Mouse (Mus musculus) frontal cortex, postnatal 10 days (tissue): Measurements from ENCODE around the gene Gvin1.
"Not testable (repeated sequence)": the region's sequence is repeated elsewhere in the genome, so short reads cannot be mapped to it uniquely, and the experiment has no call there.

Experiments used
- DNase-seq, 2 experiments: peaks; one replicate each; pipeline ENCODE4 v3.0.0; 2022; ENCODE audit warnings: low spot score in 2 of 2, mixed read lengths in 1 of 2

The Gvin1 gene

DNA sequence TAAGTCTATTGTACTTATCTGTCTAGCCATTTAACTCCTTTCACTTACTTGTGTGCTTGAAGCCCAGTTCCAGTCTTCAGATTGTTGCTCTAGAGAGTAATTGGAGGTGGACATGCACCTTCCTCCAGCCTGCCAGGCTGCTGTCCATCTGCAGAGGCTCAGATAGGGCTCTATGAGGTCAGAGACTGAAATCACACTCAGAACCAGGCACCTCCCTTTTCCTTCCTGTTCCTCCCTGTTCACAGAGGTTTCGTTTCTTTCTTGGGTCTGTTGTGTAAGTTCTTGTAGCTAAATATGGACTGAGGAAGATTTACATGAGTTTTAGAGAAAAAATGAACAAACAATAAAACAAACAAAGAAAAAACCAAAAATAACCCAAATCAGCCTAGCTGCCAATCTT lies at the start of gene Gvin1:
TSS of gene Gvin1 (minus strand) at position 150 of the 400 bp plus-strand sequence.
- not testable (repeated sequence) for DNase-seq

DNA sequence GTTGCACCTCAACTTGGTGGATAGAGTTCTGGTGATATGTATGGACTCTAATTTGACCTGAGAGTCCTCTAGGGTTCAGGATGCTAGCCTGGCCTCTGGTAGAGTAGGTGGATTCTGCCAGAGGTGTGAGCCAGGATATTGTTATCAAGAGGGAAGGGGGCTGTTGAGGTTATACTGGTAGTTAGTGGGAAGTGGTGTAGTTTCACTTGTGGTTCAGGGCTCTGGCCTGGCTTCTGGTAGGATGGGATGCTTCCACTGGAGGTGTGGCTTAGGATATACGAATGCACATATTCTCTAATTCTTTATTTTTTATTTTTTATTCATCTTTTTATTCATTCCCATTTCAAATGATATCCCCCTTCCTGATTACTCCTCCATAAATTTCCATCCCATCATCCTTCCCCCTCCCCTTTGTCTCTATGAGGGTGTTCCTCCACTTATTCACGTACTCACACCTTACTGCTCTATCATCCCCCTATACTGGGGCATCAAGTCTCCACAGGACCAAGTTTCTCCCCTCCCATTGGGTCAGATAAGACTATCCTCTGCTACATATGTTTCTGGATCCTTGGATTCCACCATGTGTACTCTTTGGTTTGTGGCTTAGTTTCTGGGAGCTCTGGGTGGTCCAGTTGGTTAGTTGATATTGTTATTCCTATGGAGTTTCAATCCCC lies 36.9 kb upstream of the Gvin1 start:
- DNase-seq = no peak

GRCm38 (mm10) chr7:106248922-106249321 lies 33.8 kb upstream of the Gvin1 start:
- no peak for DNase-seq

DNA sequence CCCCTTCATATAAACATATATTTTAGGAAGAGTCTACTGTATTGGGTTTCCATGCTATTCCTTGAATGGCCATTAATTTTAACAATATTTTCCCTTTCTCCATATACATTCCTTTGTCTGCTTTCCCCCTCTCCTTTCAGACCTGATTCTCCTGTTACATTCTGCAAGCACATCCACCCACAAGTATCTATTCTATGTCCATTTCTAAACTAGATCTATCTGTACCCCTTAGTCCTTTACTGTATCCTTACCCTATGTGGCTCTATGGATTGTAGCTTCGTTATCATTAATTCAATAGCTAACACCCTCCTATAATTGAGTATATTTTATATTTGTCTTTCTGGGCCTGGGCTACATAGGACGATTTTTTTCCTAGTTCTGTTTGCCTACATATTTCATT lies 33.1 kb upstream of the Gvin1 start:
- DNase-seq = no peak

- DNase-seq = no peak
Measured at GRCm38 (mm10) chr7:106245601-106246000, 30.5 kb upstream of the Gvin1 start.

- not testable (repeated sequence) for DNase-seq
Measured at GRCm38 (mm10) chr7:106240484-106241275, 25.6 kb upstream of the Gvin1 start.

GRCm38 (mm10) chr7:106237192-106237465 lies 22.0 kb upstream of the Gvin1 start:
- no peak for DNase-seq

GRCm38 (mm10) chr7:106236327-106237191 lies 21.4 kb upstream of the Gvin1 start:
- DNase-seq = no peak

DNA sequence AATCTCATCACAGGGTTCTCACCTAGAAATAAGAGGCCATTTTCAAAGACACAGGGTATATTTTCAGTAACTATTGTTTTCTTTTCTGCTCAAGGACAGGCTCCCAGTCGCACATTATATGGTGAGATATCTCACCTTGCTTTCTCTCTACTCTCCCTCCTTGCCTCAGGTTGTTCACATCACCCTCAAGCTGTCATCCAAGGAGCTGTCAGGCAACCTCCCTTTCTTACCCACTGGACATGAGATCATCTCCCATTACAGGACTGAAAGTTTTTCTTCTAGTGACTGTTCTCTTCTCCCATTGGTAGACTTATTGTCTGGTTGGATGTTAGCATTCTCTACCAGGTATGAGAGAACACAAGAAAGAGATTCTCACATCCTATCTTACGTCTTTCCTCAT lies 20.5 kb upstream of the Gvin1 start:
- DNase-seq = no peak

- not testable (repeated sequence) for DNase-seq
Measured at GRCm38 (mm10) chr7:106215910-106216309, 784 bp upstream of the Gvin1 start.

DNA sequence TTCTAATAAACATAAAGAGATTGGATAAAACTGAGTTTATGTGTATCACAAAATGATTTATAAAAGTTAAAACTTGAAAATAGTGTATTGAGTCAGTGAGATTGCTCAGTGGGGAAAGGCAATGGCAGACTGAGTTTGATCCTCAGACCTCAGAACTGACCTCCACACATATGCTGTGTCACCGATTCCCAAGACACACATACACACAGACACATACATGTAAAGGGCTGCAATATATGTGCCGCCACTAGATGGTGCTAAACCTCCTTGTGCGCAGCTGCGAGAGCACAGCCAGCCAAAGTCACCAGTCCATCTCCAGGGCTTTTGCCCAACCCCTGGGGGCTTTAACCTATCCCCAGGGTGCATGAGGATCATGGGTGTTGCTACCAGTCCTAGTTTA lies 1.4 kb downstream of the Gvin1 start:
- not testable (repeated sequence) for DNase-seq

GRCm38 (mm10) chr7:106206630-106207029 lies 8.5 kb downstream of the Gvin1 start:
- DNase-seq = not testable (repeated sequence)

- DNase-seq = not testable (repeated sequence)
Measured at GRCm38 (mm10) chr7:106177065-106177464, 38.1 kb downstream of the Gvin1 start.

GRCm38 (mm10) chr7:106145013-106145754 lies 69.9 kb downstream of the Gvin1 start:
- DNase-seq = not testable (repeated sequence)

DNA sequence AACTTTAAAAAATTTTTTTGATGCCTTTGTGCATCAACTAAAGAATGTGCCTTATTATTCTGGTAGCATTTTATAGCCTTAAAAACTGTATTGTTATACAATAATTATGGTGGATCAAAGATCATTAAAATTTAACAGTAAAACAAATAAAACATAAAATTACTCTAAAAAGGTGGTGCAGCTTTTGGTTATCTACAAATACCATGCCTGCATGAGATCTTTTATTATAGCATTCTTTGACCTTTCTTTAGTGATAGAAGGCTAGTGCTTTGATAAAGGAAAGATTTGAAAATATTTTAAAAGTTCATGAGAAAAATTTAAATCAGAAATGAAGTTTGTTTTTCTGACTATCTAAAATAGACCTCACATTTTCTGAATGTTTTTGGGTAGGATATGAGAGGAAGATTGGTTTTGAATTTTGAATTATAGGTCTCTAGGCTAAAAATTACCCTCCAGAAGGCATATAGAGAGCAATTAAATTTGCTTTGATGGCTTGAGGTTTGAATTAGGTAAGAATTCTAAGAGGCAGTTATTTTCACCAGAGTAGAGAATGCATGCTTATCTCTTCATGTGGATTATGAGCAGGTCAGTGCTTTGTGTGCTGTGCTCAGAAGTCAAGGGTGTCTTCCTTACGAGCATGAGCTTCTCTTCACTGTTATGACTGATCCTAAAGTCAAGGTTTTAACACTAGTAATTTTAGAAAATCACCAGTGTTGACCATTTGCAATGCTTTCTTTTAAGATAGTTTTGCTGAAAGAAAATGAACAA lies 73.8 kb downstream of the Gvin1 start:
- not testable (repeated sequence) for DNase-seq

DNA sequence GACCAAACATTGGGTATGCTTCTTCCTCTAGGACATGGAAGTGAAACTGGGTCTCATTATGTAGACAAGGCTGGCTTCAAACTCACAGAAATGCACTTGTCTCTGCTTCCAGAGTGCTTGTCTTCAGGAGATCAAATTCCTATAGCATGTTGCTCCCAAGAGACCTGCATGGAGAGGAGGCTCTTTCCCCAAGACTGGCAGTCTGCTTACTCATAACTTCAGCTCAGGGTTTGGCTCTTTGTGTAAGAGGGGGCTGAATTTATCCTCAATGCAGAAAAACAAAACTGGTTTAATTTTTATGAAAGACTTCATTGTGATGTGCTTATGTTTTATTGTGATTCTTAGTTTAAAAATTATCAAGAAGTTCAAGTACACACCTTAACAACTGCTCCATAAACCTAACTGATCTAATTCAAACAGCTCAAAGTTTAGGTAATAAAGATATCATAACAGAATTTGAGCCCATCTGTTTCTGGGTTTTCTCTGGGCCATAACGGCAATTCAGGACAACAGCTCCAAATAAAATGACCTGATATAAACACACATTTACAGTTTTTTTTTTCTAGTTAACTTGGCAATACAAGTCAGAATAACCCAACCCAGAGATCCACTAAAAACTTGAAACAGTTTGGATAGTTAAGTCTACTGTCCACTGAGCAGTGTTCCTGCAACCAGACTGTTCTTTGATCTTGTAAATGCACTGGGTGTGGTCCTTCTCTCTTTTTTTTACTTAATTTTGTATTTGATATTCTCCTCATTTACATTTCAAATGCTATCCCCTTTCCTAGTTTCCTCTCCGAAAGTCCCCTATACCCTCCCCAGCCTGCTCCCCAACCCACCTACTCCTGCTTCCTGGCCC lies 97.8 kb downstream of the Gvin1 start:
- DNase-seq = not testable (repeated sequence)
